Mouse (Mus musculus) thymus, adult 2 months (tissue): Measurements from ENCODE around the gene Shroom3. TPM values are rescaled to one million over a fixed set of nuclear protein-coding genes. Genes with fewer than 3 reads are reported as not detected.

ENCODE experiments used
- DNase-seq: peaks from one replicate; pipeline ENCODE4 v3.0.0; 2021
- H3K27ac ChIP-seq: fragments of 200-500 bp; 2 replicates; pipeline ENCODE4 v1.5.1; 2012; ENCODE audit warnings: low read length, control low read depth; ENCODE audit not compliant: control insufficient read depth, insufficient read depth
- H3K27me3 ChIP-seq: fragments of 200-500 bp; 2 replicates; pipeline ENCODE4 v1.6.1; 2012; ENCODE audit warnings: mild to moderate bottlenecking, low read length, moderate library complexity, mixed read lengths; ENCODE audit not compliant: control insufficient read depth, insufficient read depth
- H3K36me3 ChIP-seq: fragments of 200-500 bp; 2 replicates; pipeline ENCODE4 v1.6.1; 2012; ENCODE audit warnings: mild to moderate bottlenecking, low read length, moderate library complexity; ENCODE audit not compliant: control insufficient read depth, insufficient read depth
- H3K4me1 ChIP-seq: fragments of 200-500 bp; replicated peaks from 2 replicates; pipeline ENCODE4 v1.6.1; 2012; ENCODE audit warnings: low read length; ENCODE audit not compliant: control insufficient read depth, insufficient read depth
- H3K4me3 ChIP-seq: fragments of 200-500 bp; 2 replicates; pipeline ENCODE4 v1.5.1; 2012; ENCODE audit warnings: mild to moderate bottlenecking, low read length, control low read depth, moderate library complexity; ENCODE audit not compliant: control insufficient read depth, insufficient read depth
- CTCF ChIP-seq: fragments of 200-500 bp; IDR thresholded peaks from 2 replicates; pipeline ENCODE4 v1.5.1; 2012; ENCODE audit warnings: mild to moderate bottlenecking, control low read depth, low read length, moderate library complexity, borderline replicate concordance; ENCODE audit not compliant: control insufficient read depth, poor library complexity, insufficient read depth; ENCODE audit errors: extremely low read depth
- POLR2A ChIP-seq: fragments of 200-500 bp; IDR thresholded peaks from 2 replicates; pipeline ENCODE4 v1.6.1; 2012; ENCODE audit warnings: mild to moderate bottlenecking, low read length, control low read depth, moderate library complexity; ENCODE audit not compliant: control insufficient read depth, poor library complexity, insufficient read depth; ENCODE audit errors: extremely low read depth
- WGBS: fragments of 180-500 bp; shearing (Covaris S2); methylation state at CpG from one replicate; pipeline ENCODE4 v1.1.7; 2018; 5-methylcytosine and 5-hydroxymethylcytosine counted together
- polyA plus RNA-seq: library from polyadenylated mRNA; depleted of rRNA; stranded (reverse); fragments of >200 nt; gene quantifications from 2 replicates; pipeline ENCODE4 v1.2.3, GENCODE M21; 2012; rRNA removed

Shroom3 gene
- polyA plus RNA-seq, 1 experiment, result 4.0 TPM

- no peak for DNase-seq
- Histone ChIP-seq H3K4me3 (no peak overlapping the region), H3K27me3 (no peaks in the 10 kb centered on the region), H3K36me3 (no peaks in the 10 kb centered on the region), H3K4me1 (no peaks in the 10 kb centered on the region), H3K27ac (no peak overlapping the region)
- WGBS, result over 99% methylated on average over 9 of the region's 9 CpGs
- no peak for TF ChIP-seq POLR2A
- TF ChIP-seq CTCF, result no peak
Measured at GRCm38 (mm10) chr5:93008256-93008655, 325.0 kb downstream of the Shroom3 start.

Other genes with a start within 250 kb of the Shroom3 start
- 26.9 and 34.6 TPM in 2 replicates for gene Nup54, start 248.2 kb upstream of the Shroom3 start, polyA plus RNA-seq
- gene Scarb2, start 176.6 kb upstream of the Shroom3 start, polyA plus RNA-seq, result 40.2 and 40.9 TPM in 2 replicates
- gene Fam47e, start 128.4 kb upstream of the Shroom3 start, polyA plus RNA-seq, result not detected in 2 replicates
- gene Stbd1, start 80.4 kb upstream of the Shroom3 start, polyA plus RNA-seq, result 0.59 and 0.84 TPM in 2 replicates
- 0.09 and 0.11 TPM in 2 replicates for gene Ccdc158, start 8.2 kb upstream of the Shroom3 start, polyA plus RNA-seq